Mouse (Mus musculus): ENCODE measurements around the gene Cdh4.

DNA sequence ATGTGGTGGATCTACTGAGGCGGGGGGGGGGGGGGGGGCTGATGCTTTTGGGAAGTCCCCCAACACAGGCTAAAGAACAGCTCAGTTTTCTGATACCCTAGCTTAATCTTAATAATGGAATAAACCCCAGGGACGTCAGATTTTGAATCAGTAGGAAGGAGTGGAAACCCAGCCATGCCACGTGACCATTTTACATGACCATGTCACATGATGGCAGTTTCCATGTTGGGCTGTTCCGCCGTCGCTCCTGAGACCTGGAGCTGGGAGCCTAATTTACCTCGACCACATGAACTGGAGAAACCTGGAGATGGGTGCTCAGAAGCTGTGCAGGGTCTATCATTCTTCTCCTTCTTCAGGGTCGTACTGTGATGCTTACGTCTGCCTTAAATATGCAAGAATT lies 207.9 kb downstream of the Cdh4 start:
- no peak for TF ChIP-seq CTCF (IDR thresholded peaks at IDR 0.05; ENCODE audit: borderline replicate concordance, extremely low read depth, insufficient read depth, insufficient read length)
- TF ChIP-seq POLR2A (IDR thresholded peaks at IDR 0.05; ENCODE audit: borderline replicate concordance, extremely low read depth, insufficient read depth, insufficient read length, poor library complexity, severe bottlenecking): no peak

Measured in brain, embryonic 14.5 days (tissue).